Mouse (Mus musculus) cerebellum, adult 2 months (tissue): ENCODE results near the gene Ndel1. TPM values are rescaled to one million over a fixed set of nuclear protein-coding genes. Genes with fewer than 3 reads are reported as not detected.
A peak's percentile ranks its signal among the peaks of the same experiment; 100 is the strongest.

Experiments
- DNase-seq, 2 experiments: peaks; one replicate each; pipeline ENCODE4 v3.0.0; 2021
- H3K27ac ChIP-seq: fragments of 200-500 bp; 2 replicates; pipeline ENCODE4 v1.5.1; 2012; ENCODE audit warnings: low read length, control low read depth, inconsistent platforms; ENCODE audit not compliant: insufficient read depth
- H3K27me3 ChIP-seq: fragments of 200-500 bp; 2 replicates; pipeline ENCODE4 v1.6.1; 2012; ENCODE audit warnings: inconsistent platforms, mild to moderate bottlenecking, low read length, moderate library complexity; ENCODE audit not compliant: control insufficient read depth, insufficient read depth
- H3K4me1 ChIP-seq: fragments of 200-500 bp; 2 replicates; pipeline ENCODE4 v1.6.1; 2011; ENCODE audit warnings: low read length; ENCODE audit not compliant: control insufficient read depth, insufficient read depth
- H3K4me3 ChIP-seq: fragments of 200-500 bp; replicated peaks from 2 replicates; pipeline ENCODE3; 2011; ENCODE audit warnings: mild to moderate bottlenecking, low read depth, low read length, control low read depth; ENCODE audit not compliant: insufficient read depth
- CTCF ChIP-seq: fragments of 200-500 bp; IDR thresholded peaks from 2 replicates; pipeline ENCODE4 v1.5.1; 2011; ENCODE audit warnings: low read depth, mild to moderate bottlenecking, control low read depth, low read length, moderate library complexity, borderline replicate concordance; ENCODE audit not compliant: insufficient read depth
- POLR2A ChIP-seq: fragments of 200-500 bp; IDR thresholded peaks from 2 replicates; pipeline ENCODE4 v1.6.1; 2011; ENCODE audit warnings: low read length, control low read depth, borderline replicate concordance; ENCODE audit not compliant: insufficient read depth
- WGBS: fragments of 180-500 bp; shearing (Covaris S2); methylation state at CpG from one replicate; pipeline ENCODE4 v1.1.7; 2018; 5-methylcytosine and 5-hydroxymethylcytosine counted together
- polyA plus RNA-seq: library from polyadenylated mRNA; depleted of rRNA; stranded (reverse); fragments of >200 nt; gene quantifications from 2 replicates; pipeline ENCODE4 v1.2.3, GENCODE M21; 2012; rRNA removed

Gene Ndel1
- polyA plus RNA-seq, 1 experiment = 103 TPM

GRCm38 (mm10) chr11:68779735-68780465 lies 91.8 kb downstream of the Ndel1 start:
- Histone ChIP-seq H3K4me3 (no peak overlapping the region), H3K27ac (peak overlapping the region; percentile 3), H3K27me3 (no peaks in the 10 kb centered on the region), H3K4me1 (peaks cover 27% of the 10 kb centered on the region)
- DNase-seq = peak; percentile 49 to 52
- 50% methylated on average over 10 of the region's 10 CpGs for WGBS
- no peak for TF ChIP-seq POLR2A
- no peak for TF ChIP-seq CTCF

- no peak for TF ChIP-seq POLR2A
- no peak for TF ChIP-seq CTCF
- DNase-seq = peak; percentile 40 to 55
- Histone ChIP-seq H3K4me3 (no peak overlapping the region), H3K27ac (no peak overlapping the region), H3K27me3 (no peaks in the 10 kb centered on the region), H3K4me1 (peaks cover 27% of the 10 kb centered on the region)
These were observed 92.8 kb downstream of the Ndel1 start for GRCm38 (mm10) chr11:68778855-68779254.

DNA sequence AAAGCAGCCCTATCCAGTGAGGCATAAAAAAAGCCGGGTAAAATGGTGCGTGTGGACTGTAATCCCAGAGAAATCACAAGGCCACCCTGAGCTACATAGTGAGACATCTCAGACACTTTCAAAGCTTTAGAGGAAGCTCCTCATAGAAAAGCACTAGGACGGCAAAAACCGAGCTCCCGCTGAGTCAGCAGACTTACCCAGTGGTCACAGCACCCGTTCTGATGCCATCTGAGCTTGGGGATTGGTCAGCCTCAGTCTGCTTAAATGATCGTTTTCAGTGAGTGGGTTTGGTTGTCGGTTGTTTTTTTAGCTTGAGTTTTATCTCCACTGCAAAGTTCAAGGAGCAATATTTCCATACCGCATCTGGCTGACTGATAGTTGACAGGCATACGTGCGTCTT lies 93.7 kb downstream of the Ndel1 start:
- no peak for DNase-seq
- no peak for TF ChIP-seq CTCF
- no peak for TF ChIP-seq POLR2A
- peaks cover 27% of the 10 kb centered on the region for H3K4me1 ChIP-seq
- no peak overlapping the region for H3K27ac ChIP-seq
- 86% methylated on average over 11 of the region's 11 CpGs for WGBS
- no peak overlapping the region for H3K4me3 ChIP-seq
- no peaks in the 10 kb centered on the region for H3K27me3 ChIP-seq

DNA sequence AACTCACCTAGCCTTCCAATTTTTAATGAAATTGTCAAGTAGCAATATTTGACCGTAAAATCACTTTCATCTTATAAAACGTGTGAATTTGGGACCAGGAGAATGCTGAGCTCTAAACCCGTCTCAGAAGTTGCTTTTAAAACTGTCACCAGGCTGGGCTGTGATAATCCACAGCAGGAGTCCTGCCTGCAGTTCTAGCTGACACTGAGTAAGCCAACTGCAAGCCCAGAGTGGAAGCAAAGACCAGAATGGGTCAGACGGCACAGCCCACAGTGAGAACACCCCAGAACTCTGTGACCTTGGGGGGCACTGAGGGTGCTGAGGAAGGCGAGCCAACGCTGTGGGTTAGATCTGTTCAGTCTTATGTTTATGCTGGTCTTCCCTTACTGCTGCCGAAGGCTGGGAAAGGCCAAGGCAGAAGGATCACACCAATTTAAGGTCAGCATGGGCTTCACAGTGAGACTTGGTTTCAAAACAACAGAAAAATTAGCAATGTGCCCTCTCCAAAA lies 95.5 kb downstream of the Ndel1 start:
- Histone ChIP-seq H3K4me1 (peaks cover 27% of the 10 kb centered on the region), H3K27me3 (no peaks in the 10 kb centered on the region), H3K27ac (peak overlapping the region; percentile 15), H3K4me3 (no peak overlapping the region)
- TF ChIP-seq CTCF = no peak
- TF ChIP-seq POLR2A = no peak
- DNase-seq = peak; percentile 55 to 56
- 46% methylated on average over 7 of the region's 7 CpGs for WGBS

Other genes with a start within 250 kb of the Ndel1 start
- 177 and 180 TPM in 2 replicates for gene Myh10, start 180.3 kb downstream of the Ndel1 start, polyA plus RNA-seq
- 0.05 TPM in 1 of 2 replicates, not detected in the other for gene Rnf222, start 16.7 kb upstream of the Ndel1 start, polyA plus RNA-seq
- 1,554 and 1,707 TPM in 2 replicates for gene Rpl26, start 29.7 kb upstream of the Ndel1 start, polyA plus RNA-seq
- gene Odf4, start 55.2 kb upstream of the Ndel1 start, polyA plus RNA-seq = 1.0 and 1.1 TPM in 2 replicates
- gene Arhgef15, start 85.6 kb upstream of the Ndel1 start, polyA plus RNA-seq = 33.0 and 34.7 TPM in 2 replicates
- 11.5 and 12.1 TPM in 2 replicates for gene Slc25a35, start 96.3 kb upstream of the Ndel1 start, polyA plus RNA-seq
- 54.4 and 55.5 TPM in 2 replicates for gene Rangrf, start 103.3 kb upstream of the Ndel1 start, polyA plus RNA-seq
- 23.1 and 23.2 TPM in 2 replicates for gene Pfas, start 136.6 kb upstream of the Ndel1 start, polyA plus RNA-seq
- 44.1 and 46.3 TPM in 2 replicates for gene Ctc1, start 144.1 kb upstream of the Ndel1 start, polyA plus RNA-seq
- 0.51 and 0.55 TPM in 2 replicates for gene Aurkb, start 173.8 kb upstream of the Ndel1 start, polyA plus RNA-seq
- 34.9 and 36.7 TPM in 2 replicates for gene Borcs6, start 187.9 kb upstream of the Ndel1 start, polyA plus RNA-seq
- gene Tmem107, start 198.9 kb upstream of the Ndel1 start, polyA plus RNA-seq = 13.4 and 15.8 TPM in 2 replicates
- gene Vamp2, start 216.6 kb upstream of the Ndel1 start, polyA plus RNA-seq = 672 and 700 TPM in 2 replicates
- gene Per1, start 223.4 kb upstream of the Ndel1 start, polyA plus RNA-seq = 34.4 and 37.2 TPM in 2 replicates
- gene Hes7, start 248.5 kb upstream of the Ndel1 start, polyA plus RNA-seq = 0.44 and 0.59 TPM in 2 replicates